Mouse (Mus musculus): ENCODE results near the gene Hist2h3c1. TPM values are rescaled to one million over a fixed set of nuclear protein-coding genes. Genes with fewer than 3 reads are reported as not detected.

The Hist2h3c1 gene
- polyA plus RNA-seq, 1 experiment: not detected

- H3K27ac ChIP-seq (ENCODE audit: insufficient read depth, low read length): no peak overlapping the region
- no peak for TF ChIP-seq POLR2A (IDR thresholded peaks at IDR 0.05; ENCODE audit: extremely low read depth, insufficient read depth, low read length)
- TF ChIP-seq CTCF (IDR thresholded peaks at IDR 0.05; ENCODE audit: extremely low read depth, insufficient read depth, low read length): no peak
Measured at GRCm38 (mm10) chr3:96254683-96255355, 8.3 kb downstream of the Hist2h3c1 start.

GRCm38 (mm10) chr3:96255926-96256593, 9.6 kb downstream of the Hist2h3c1 start:
- Histone ChIP-seq H3K4me1 (ENCODE audit: control insufficient read depth, insufficient read depth, low read length) (no peaks in the 10 kb centered on the region), H3K4me3 (ENCODE audit: insufficient read depth, low read length) (no peak overlapping the region), H3K27ac (ENCODE audit: insufficient read depth, low read length) (no peak overlapping the region)
- TF ChIP-seq CTCF (IDR thresholded peaks at IDR 0.05; ENCODE audit: extremely low read depth, insufficient read depth, low read length) (no peak), POLR2A (IDR thresholded peaks at IDR 0.05; ENCODE audit: extremely low read depth, insufficient read depth, low read length) (no peak)

More at GRCm38 (mm10) chr3:96254683-96255355, 8.3 kb downstream of the Hist2h3c1 start:
- no peak overlapping the region for H3K4me3 ChIP-seq (ENCODE audit: insufficient read depth, low read length)
- no peaks in the 10 kb centered on the region for H3K4me1 ChIP-seq (ENCODE audit: control insufficient read depth, insufficient read depth, low read length)

GRCm38 (mm10) chr3:96257190-96257589, 10.7 kb downstream of the Hist2h3c1 start:
- no peaks in the 10 kb centered on the region; the same call in 1 of the 2 replicates for H3K4me1 ChIP-seq (ENCODE audit: control insufficient read depth, insufficient read depth, low read length)
- H3K27ac ChIP-seq (ENCODE audit: insufficient read depth, low read length): no peak overlapping the region
- no peak overlapping the region for H3K4me3 ChIP-seq (ENCODE audit: insufficient read depth, low read length)
- no peak for TF ChIP-seq CTCF (IDR thresholded peaks at IDR 0.05; ENCODE audit: extremely low read depth, insufficient read depth, low read length)

- Histone ChIP-seq H3K4me3 (ENCODE audit: insufficient read depth, low read length) (no peak overlapping the region), H3K4me1 (ENCODE audit: control insufficient read depth, insufficient read depth, low read length) (no peaks in the 10 kb centered on the region; the same call in 1 of the 2 replicates), H3K27ac (ENCODE audit: insufficient read depth, low read length) (no peak overlapping the region)
- TF ChIP-seq POLR2A (IDR thresholded peaks at IDR 0.05; ENCODE audit: extremely low read depth, insufficient read depth, low read length) (no peak), CTCF (IDR thresholded peaks at IDR 0.05; ENCODE audit: extremely low read depth, insufficient read depth, low read length) (no peak)
Measured at GRCm38 (mm10) chr3:96260220-96260619, 13.7 kb downstream of the Hist2h3c1 start.

- H3K4me3 ChIP-seq (ENCODE audit: insufficient read depth, low read length): peak overlapping the region; percentile 59
- peak overlapping the region; percentile 7; the same call in 1 of the 2 replicates for H3K27ac ChIP-seq (ENCODE audit: insufficient read depth, low read length)
- TF ChIP-seq POLR2A (IDR thresholded peaks at IDR 0.05; ENCODE audit: extremely low read depth, insufficient read depth, low read length) (no peak), CTCF (IDR thresholded peaks at IDR 0.05; ENCODE audit: extremely low read depth, insufficient read depth, low read length) (no peak)
- H3K4me1 ChIP-seq (ENCODE audit: control insufficient read depth, insufficient read depth, low read length): no peaks in the 10 kb centered on the region; the same call in 1 of the 2 replicates
Measured at GRCm38 (mm10) chr3:96261623-96262022, 15.1 kb downstream of the Hist2h3c1 start.

GRCm38 (mm10) chr3:96262216-96262875, 15.9 kb downstream of the Hist2h3c1 start:
- TF ChIP-seq POLR2A (IDR thresholded peaks at IDR 0.05; ENCODE audit: extremely low read depth, insufficient read depth, low read length) (peak; percentile 91), CTCF (IDR thresholded peaks at IDR 0.05; ENCODE audit: extremely low read depth, insufficient read depth, low read length) (no peak)

GRCm38 (mm10) chr3:96262979-96263550, 16.6 kb downstream of the Hist2h3c1 start, which contains the start of gene Hist2h4:
Gene Hist2h4 (minus strand): TSS chr3:96263311.
- Histone ChIP-seq H3K27ac (ENCODE audit: insufficient read depth, low read length) (peak within 1 kb of the TSS; percentile 85), H3K4me1 (ENCODE audit: control insufficient read depth, insufficient read depth, low read length) (peaks cover 2% of the 10 kb centered on the region; the same call in 1 of the 2 replicates), H3K4me3 (ENCODE audit: insufficient read depth, low read length) (peak within 1 kb of the TSS; percentile 59)
- TF ChIP-seq POLR2A (IDR thresholded peaks at IDR 0.05; ENCODE audit: extremely low read depth, insufficient read depth, low read length) (peak; percentile 100), CTCF (IDR thresholded peaks at IDR 0.05; ENCODE audit: extremely low read depth, insufficient read depth, low read length) (no peak)

More at GRCm38 (mm10) chr3:96262216-96262875, 15.9 kb downstream of the Hist2h3c1 start:
- H3K4me3 ChIP-seq (ENCODE audit: insufficient read depth, low read length): peak overlapping the region; percentile 59
- no peaks in the 10 kb centered on the region; the same call in 1 of the 2 replicates for H3K4me1 ChIP-seq (ENCODE audit: control insufficient read depth, insufficient read depth, low read length)
- peak overlapping the region; percentile 78 for H3K27ac ChIP-seq (ENCODE audit: insufficient read depth, low read length)

GRCm38 (mm10) chr3:96263558-96264403, 17.3 kb downstream of the Hist2h3c1 start:
- Histone ChIP-seq H3K4me1 (ENCODE audit: control insufficient read depth, insufficient read depth, low read length) (peaks cover 3% of the 10 kb centered on the region; the same call in 1 of the 2 replicates), H3K4me3 (ENCODE audit: insufficient read depth, low read length) (peak overlapping the region; percentile 59), H3K27ac (ENCODE audit: insufficient read depth, low read length) (peak overlapping the region; percentile 85)
- no peak for TF ChIP-seq CTCF (IDR thresholded peaks at IDR 0.05; ENCODE audit: extremely low read depth, insufficient read depth, low read length)
- no peak for TF ChIP-seq POLR2A (IDR thresholded peaks at IDR 0.05; ENCODE audit: extremely low read depth, insufficient read depth, low read length)
